Comparison of ENCODE assay signal across 12 mouse cellular contexts in genomic region chrX:57923836-57924235, GRCm38 (mm10).
DNase-seq lines count a peak whose midpoint lies in the region; ATAC-seq lines count a peak whose summit lies in the region.
"Had no signal": no experiment of that assay in that cellular context is flagged by ENCODE, and none has a peak within 500 bp of the region (broad histone marks: within the 10 kb centered on the region; RNA-seq: fewer than 3 reads in every experiment).

No protein-coding gene starts in this region.

- WGBS in hindbrain, embryonic 10.5 days = 38% methylated on average over 5 of the region's 5 CpGs
- WGBS in hindbrain, embryonic 12.5 days = 38% methylated on average over 5 of the region's 5 CpGs
- 33% methylated on average over 5 of the region's 5 CpGs for WGBS in midbrain, embryonic 12.5 days
- WGBS in midbrain, embryonic 10.5 days = 36% methylated on average over 5 of the region's 5 CpGs

- peak; percentile 10 to 11 for DNase-seq in adrenal gland, postnatal 36 days
- no peak for DNase-seq in adrenal gland, adult 18-20 months (ENCODE audit: low spot score in 2 of 2)
- peak; percentile 28 for DNase-seq in hindbrain, embryonic 10.5 days (ENCODE audit: low spot score)
- no peak for DNase-seq in midbrain, embryonic 10.5 days (ENCODE audit: low spot score)
- DNase-seq in retina, embryonic 14.5 days (ENCODE audit: low spot score) = peak; percentile 52
- no peak for DNase-seq in frontal cortex, postnatal 36 days (ENCODE audit: low spot score in 2 of 2)
- DNase-seq: kidney, adult 9 months; lung, adult 18-20 months; right cerebral cortex, adult 18-20 months had no signal

- H3K27ac ChIP-seq in hindbrain, embryonic 10.5 days = no peak overlapping the region
- H3K27ac ChIP-seq in hindbrain, embryonic 12.5 days = no peak overlapping the region
- no peak overlapping the region for H3K27ac ChIP-seq in midbrain, embryonic 12.5 days (replicated peaks)
- no peak overlapping the region for H3K27ac ChIP-seq in midbrain, embryonic 10.5 days (replicated peaks)
- H3K27ac ChIP-seq: stomach, embryonic 15.5 days had no signal

- H3K4me1 ChIP-seq in hindbrain, embryonic 10.5 days (replicated peaks) = peaks cover 19% of the 10 kb centered on the region; the same call in 1 of the 2 replicates
- H3K4me1 ChIP-seq in hindbrain, embryonic 12.5 days = no peaks in the 10 kb centered on the region
- H3K4me1 ChIP-seq in midbrain, embryonic 12.5 days = no peaks in the 10 kb centered on the region
- peaks cover 38% of the 10 kb centered on the region for H3K4me1 ChIP-seq in midbrain, embryonic 10.5 days
- H3K4me1 ChIP-seq: stomach, embryonic 15.5 days had no signal

- ATAC-seq in hindbrain, embryonic 12.5 days (ENCODE audit: low FRiP score) = no peak
- no peak for ATAC-seq in midbrain, embryonic 12.5 days (ENCODE audit: low FRiP score, low read depth)

- no peak overlapping the region for H3K4me2 ChIP-seq in hindbrain, embryonic 12.5 days (replicated peaks)
- peak overlapping the region; percentile 13; the same call in 1 of the 2 replicates for H3K4me2 ChIP-seq in midbrain, embryonic 12.5 days (replicated peaks)
- H3K4me2 ChIP-seq: stomach, embryonic 15.5 days had no signal

- H3K27me3 ChIP-seq in hindbrain, embryonic 10.5 days (ENCODE audit: insufficient read depth, poor library complexity, severe bottlenecking) = peaks cover 45% of the 10 kb centered on the region
- peaks cover 29% of the 10 kb centered on the region for H3K27me3 ChIP-seq in hindbrain, embryonic 12.5 days
- H3K27me3 ChIP-seq in midbrain, embryonic 12.5 days = peaks cover 15% of the 10 kb centered on the region; the same call in 1 of the 2 replicates
- H3K27me3 ChIP-seq in midbrain, embryonic 10.5 days (ENCODE audit: low read depth, poor library complexity, severe bottlenecking) = peaks cover 44% of the 10 kb centered on the region

- no peaks in the 10 kb centered on the region for H3K9me3 ChIP-seq in hindbrain, embryonic 10.5 days
- no peaks in the 10 kb centered on the region for H3K9me3 ChIP-seq in hindbrain, embryonic 12.5 days (replicated peaks)
- no peaks in the 10 kb centered on the region for H3K9me3 ChIP-seq in midbrain, embryonic 12.5 days
- H3K9me3 ChIP-seq in midbrain, embryonic 10.5 days (replicated peaks) = no peaks in the 10 kb centered on the region
- H3K9me3 ChIP-seq: stomach, embryonic 15.5 days had no signal

- H3K9ac ChIP-seq in hindbrain, embryonic 12.5 days = no peak overlapping the region
- no peak overlapping the region for H3K9ac ChIP-seq in midbrain, embryonic 12.5 days (replicated peaks)
- H3K9ac ChIP-seq: stomach, embryonic 15.5 days had no signal

- H3K4me3 ChIP-seq in hindbrain, embryonic 10.5 days = no peak overlapping the region
- H3K4me3 ChIP-seq in hindbrain, embryonic 12.5 days = no peak overlapping the region
- no peak overlapping the region for H3K4me3 ChIP-seq in midbrain, embryonic 12.5 days
- H3K4me3 ChIP-seq in midbrain, embryonic 10.5 days = no peak overlapping the region
- H3K4me3 ChIP-seq: stomach, embryonic 15.5 days had no signal

- no peaks in the 10 kb centered on the region for H3K36me3 ChIP-seq in hindbrain, embryonic 10.5 days
- H3K36me3 ChIP-seq in hindbrain, embryonic 12.5 days = no peaks in the 10 kb centered on the region
- H3K36me3 ChIP-seq in midbrain, embryonic 12.5 days = no peaks in the 10 kb centered on the region
- H3K36me3 ChIP-seq in midbrain, embryonic 10.5 days = no peaks in the 10 kb centered on the region
- H3K36me3 ChIP-seq: stomach, embryonic 15.5 days had no signal

Comparison
In these comparisons a context has a peak if more than half of its experiments do, and no peak if none do; other contexts are left out.
1. DNase-seq: peak in adrenal gland, postnatal 36 days (2 of 2), hindbrain, embryonic 10.5 days (single experiment) and retina, embryonic 14.5 days (single experiment); none in adrenal gland, adult 18-20 months (0 of 2), midbrain, embryonic 10.5 days (single experiment) and frontal cortex, postnatal 36 days (0 of 2).